24 mouse cellular contexts compared by ENCODE assay signal in the genomic region with DNA sequence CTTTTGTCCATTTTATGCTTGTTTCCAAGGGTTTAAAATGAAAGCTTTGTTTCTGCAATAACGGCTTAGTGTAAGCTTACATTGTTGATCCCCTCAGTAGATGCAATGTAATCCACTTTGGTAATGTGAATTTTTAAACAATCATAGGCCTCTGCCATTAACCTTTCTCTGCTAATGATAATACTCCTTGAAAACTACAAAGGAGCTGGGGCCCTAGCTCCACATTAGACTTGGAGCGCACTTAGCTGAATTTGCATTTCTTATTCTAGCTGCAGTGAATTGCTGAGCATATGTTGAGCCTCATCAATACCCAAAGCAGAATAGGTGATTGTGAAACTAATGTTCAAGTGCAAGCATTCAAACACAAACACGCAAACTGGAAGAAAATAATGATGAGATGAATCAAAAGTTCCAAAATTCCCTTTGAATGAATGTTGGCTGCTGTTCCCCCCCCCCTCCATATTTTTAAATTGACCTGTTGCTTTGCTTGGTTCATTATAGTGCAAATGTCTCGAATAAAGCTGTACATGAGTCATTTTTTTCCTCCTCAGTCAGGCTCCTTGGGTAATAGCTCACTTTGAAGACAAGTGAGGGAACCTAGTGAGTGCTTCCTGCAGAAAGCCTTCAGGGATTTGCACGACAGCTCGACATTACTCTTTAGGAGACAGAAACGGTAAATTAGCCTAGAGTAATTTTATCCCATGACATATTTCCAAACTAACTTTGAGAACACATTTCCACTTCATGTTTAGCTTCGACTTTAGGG.
DNase-seq lines count a peak whose midpoint lies in the region; ATAC-seq lines count a peak whose summit lies in the region.
"Had no signal": no experiment of that assay in that cellular context is flagged by ENCODE, and none has a peak within 500 bp of the region (broad histone marks: within the 10 kb centered on the region; RNA-seq: fewer than 3 reads in every experiment).

No protein-coding gene starts in this region.

- no peaks in the 10 kb centered on the region for H3K27me3 ChIP-seq in forebrain, embryonic 11.5 days (ENCODE audit: control insufficient read depth, insufficient read depth, low read length)
- peaks cover 15% of the 10 kb centered on the region; the same call in 1 of the 2 replicates for H3K27me3 ChIP-seq in forebrain, embryonic 10.5 days (ENCODE audit: poor library complexity, severe bottlenecking)
- peaks cover 11% of the 10 kb centered on the region for H3K27me3 ChIP-seq in midbrain, embryonic 12.5 days
- no peaks in the 10 kb centered on the region for H3K27me3 ChIP-seq in midbrain, embryonic 16.5 days (ENCODE audit: control insufficient read depth, insufficient read depth, low read depth, low read length)
- no peaks in the 10 kb centered on the region for H3K27me3 ChIP-seq in forebrain, embryonic 14.5 days (replicated peaks; ENCODE audit: control insufficient read depth, insufficient read depth, low read length)
- H3K27me3 ChIP-seq: embryonic facial prominence, embryonic 12.5 days; hindbrain, embryonic 12.5 days had no signal

- ATAC-seq in forebrain, embryonic 11.5 days (replicated peaks; ENCODE audit: low FRiP score): peak; percentile 79
- peak; percentile 59; the same call in 1 of the 2 replicates for ATAC-seq in midbrain, embryonic 12.5 days (ENCODE audit: low FRiP score, low read depth)
- no peak for ATAC-seq in midbrain, embryonic 16.5 days
- peak; percentile 81 for ATAC-seq in forebrain, embryonic 14.5 days
- ATAC-seq: CD4-positive, CD25-positive, alpha-beta regulatory T cell, adult 4 months; hindbrain, embryonic 16.5 days; inflammation-experienced regulatory T-cells, adult 6 months had no signal

- H3K36me3 ChIP-seq in forebrain, embryonic 11.5 days (ENCODE audit: control insufficient read depth, insufficient read depth, low read length): no peaks in the 10 kb centered on the region
- H3K36me3 ChIP-seq in forebrain, embryonic 10.5 days (replicated peaks): no peaks in the 10 kb centered on the region
- H3K36me3 ChIP-seq in midbrain, embryonic 12.5 days: no peaks in the 10 kb centered on the region
- H3K36me3 ChIP-seq in midbrain, embryonic 16.5 days (ENCODE audit: control insufficient read depth, insufficient read depth, low read length): no peaks in the 10 kb centered on the region
- H3K36me3 ChIP-seq in forebrain, embryonic 14.5 days (ENCODE audit: control insufficient read depth, insufficient read depth, low read length): no peaks in the 10 kb centered on the region
- H3K36me3 ChIP-seq: embryonic facial prominence, embryonic 12.5 days; G1E; heart, embryonic 10.5 days; hindbrain, embryonic 12.5 days had no signal

- H3K9me3 ChIP-seq in forebrain, embryonic 11.5 days (ENCODE audit: control insufficient read depth, low read length): no peaks in the 10 kb centered on the region
- H3K9me3 ChIP-seq in forebrain, embryonic 10.5 days: no peaks in the 10 kb centered on the region
- no peaks in the 10 kb centered on the region for H3K9me3 ChIP-seq in midbrain, embryonic 12.5 days
- no peaks in the 10 kb centered on the region for H3K9me3 ChIP-seq in midbrain, embryonic 16.5 days (replicated peaks; ENCODE audit: control insufficient read depth, low read length, poor library complexity, severe bottlenecking)
- H3K9me3 ChIP-seq in forebrain, embryonic 14.5 days (replicated peaks; ENCODE audit: control insufficient read depth, low read length): no peaks in the 10 kb centered on the region
- H3K9me3 ChIP-seq: embryonic facial prominence, embryonic 12.5 days; G1E; heart, embryonic 10.5 days; hindbrain, embryonic 12.5 days had no signal

- DNase-seq in forebrain, embryonic 11.5 days (ENCODE audit: low spot score): no peak
- DNase-seq in forebrain, embryonic 10.5 days (ENCODE audit: extremely low spot score, low spot score): no peak
- peak; percentile 58 for DNase-seq in forebrain, embryonic 14.5 days (ENCODE audit: low spot score)
- no peak for DNase-seq in layer of hippocampus, adult 11-12 months (ENCODE audit: low spot score)
- DNase-seq in spleen, postnatal 10 days (ENCODE audit: low spot score in 2 of 2): no peak
- DNase-seq: adrenal gland, adult 8-10 months; adrenal gland, postnatal 36 days; B cell, adult 2 months; cerebellum, adult 11-12 months; cerebellum, adult 9-10 months; cerebellum, postnatal 25 days; gastrocnemius, postnatal 10 days; heart, adult 18-20 months; heart, postnatal 10 days; heart, postnatal 4 days had no signal

- H3K27ac ChIP-seq in forebrain, embryonic 11.5 days (ENCODE audit: low read depth, low read length): peak overlapping the region; percentile 50; the same call in 1 of the 2 replicates
- no peak overlapping the region for H3K27ac ChIP-seq in forebrain, embryonic 10.5 days
- H3K27ac ChIP-seq in midbrain, embryonic 12.5 days (replicated peaks): no peak overlapping the region
- H3K27ac ChIP-seq in midbrain, embryonic 16.5 days (ENCODE audit: low read length): no peak overlapping the region
- H3K27ac ChIP-seq in forebrain, embryonic 14.5 days (ENCODE audit: low read depth, low read length): no peak overlapping the region
- H3K27ac ChIP-seq: embryonic facial prominence, embryonic 12.5 days; heart, embryonic 10.5 days; hindbrain, embryonic 12.5 days had no signal

- H3K4me1 ChIP-seq in forebrain, embryonic 11.5 days (replicated peaks; ENCODE audit: control insufficient read depth, insufficient read depth, low read length): peaks cover 8% of the 10 kb centered on the region; the same call in 1 of the 2 replicates
- H3K4me1 ChIP-seq in forebrain, embryonic 10.5 days: peaks cover 39% of the 10 kb centered on the region
- H3K4me1 ChIP-seq in midbrain, embryonic 12.5 days: peaks cover 26% of the 10 kb centered on the region
- H3K4me1 ChIP-seq in midbrain, embryonic 16.5 days (ENCODE audit: control insufficient read depth, insufficient read depth, low read length): peaks cover 5% of the 10 kb centered on the region
- peaks cover 13% of the 10 kb centered on the region for H3K4me1 ChIP-seq in forebrain, embryonic 14.5 days (ENCODE audit: control insufficient read depth, insufficient read depth, low read length)
- H3K4me1 ChIP-seq: embryonic facial prominence, embryonic 12.5 days; heart, embryonic 10.5 days had no signal

- no peak overlapping the region for H3K9ac ChIP-seq in forebrain, embryonic 11.5 days (ENCODE audit: low read length)
- no peak overlapping the region for H3K9ac ChIP-seq in midbrain, embryonic 12.5 days (replicated peaks)
- H3K9ac ChIP-seq in midbrain, embryonic 16.5 days (ENCODE audit: low read depth, low read length): no peak overlapping the region
- no peak overlapping the region for H3K9ac ChIP-seq in forebrain, embryonic 14.5 days (ENCODE audit: low read length)
- H3K9ac ChIP-seq: embryonic facial prominence, embryonic 12.5 days; hindbrain, embryonic 12.5 days had no signal

- H3K4me2 ChIP-seq in forebrain, embryonic 11.5 days (ENCODE audit: low read depth, low read length, severe bottlenecking): 0 out of 2 replicates have a peak overlapping the region, but pooled peaks have one; percentile 3
- no peak overlapping the region for H3K4me2 ChIP-seq in midbrain, embryonic 12.5 days (replicated peaks)
- H3K4me2 ChIP-seq in midbrain, embryonic 16.5 days (ENCODE audit: low read length): no peak overlapping the region
- H3K4me2 ChIP-seq in forebrain, embryonic 14.5 days (ENCODE audit: low read length): no peak overlapping the region; the same call in 1 of the 2 replicates
- H3K4me2 ChIP-seq: embryonic facial prominence, embryonic 12.5 days; hindbrain, embryonic 12.5 days had no signal

- H3K4me3 ChIP-seq in forebrain, embryonic 11.5 days (ENCODE audit: low read depth, low read length): no peak overlapping the region
- H3K4me3 ChIP-seq in forebrain, embryonic 10.5 days: no peak overlapping the region
- no peak overlapping the region for H3K4me3 ChIP-seq in midbrain, embryonic 12.5 days
- no peak overlapping the region for H3K4me3 ChIP-seq in midbrain, embryonic 16.5 days (ENCODE audit: low read depth, low read length)
- H3K4me3 ChIP-seq in forebrain, embryonic 14.5 days (ENCODE audit: low read depth, low read length): no peak overlapping the region
- H3K4me3 ChIP-seq: embryonic facial prominence, embryonic 12.5 days; heart, embryonic 10.5 days; hindbrain, embryonic 12.5 days had no signal

- 19% methylated on average over 8 of the region's 8 CpGs for WGBS in forebrain, embryonic 11.5 days
- WGBS in forebrain, embryonic 10.5 days: 29% methylated on average over 8 of the region's 8 CpGs
- WGBS in midbrain, embryonic 12.5 days: 22% methylated on average over 8 of the region's 8 CpGs
- WGBS in midbrain, embryonic 16.5 days: 18% methylated on average over 8 of the region's 8 CpGs
- WGBS in forebrain, embryonic 14.5 days: 7% methylated on average over 8 of the region's 8 CpGs
